Mouse (Mus musculus) MEL (cell line): ENCODE results near the gene Rab7b. TPM values are rescaled to one million over a fixed set of nuclear protein-coding genes. Genes with fewer than 3 reads are reported as not detected.

Experiments
- DNase-seq: peaks from one replicate; pipeline ENCODE4 v3.0.0; 2011; ENCODE audit warnings: low read depth, low spot score
- H3K27ac ChIP-seq: 2 replicates; pipeline ENCODE4 v1.5.1; 2012; ENCODE audit warnings: low read depth, mild to moderate bottlenecking, control low read depth, low read length, moderate library complexity; ENCODE audit not compliant: control insufficient read depth
- H3K27me3 ChIP-seq, 2 experiments: fragments of 150-350 bp in 1 of 2; sonication (generic) in 1 of 2; 2 replicates each; pipeline ENCODE4 v1.6.1; 2012; ENCODE audit warnings: low read length in 2 of 2, mild to moderate bottlenecking in 2 of 2, improper control_type of control experiment in 1 of 2, moderate library complexity in 1 of 2; ENCODE audit not compliant: insufficient read depth in 2 of 2, control insufficient read depth in 1 of 2
- H3K36me3 ChIP-seq, 2 experiments: 2 replicates each; pipeline ENCODE4 v1.6.1; 2012 to 2014; ENCODE audit warnings: low read length in 2 of 2, improper control_type of control experiment in 1 of 2, inconsistent platforms in 1 of 2, mild to moderate bottlenecking in 1 of 2; ENCODE audit not compliant: insufficient read depth in 2 of 2, control insufficient read depth in 1 of 2
- H3K4me1 ChIP-seq, 2 experiments: fragments of 150-350 bp in 1 of 2; sonication (generic) in 1 of 2; 2 replicates each; pipeline ENCODE4 v1.6.1; 2012; ENCODE audit warnings: low read length in 2 of 2, improper control_type of control experiment in 1 of 2, mild to moderate bottlenecking in 1 of 2; ENCODE audit not compliant: insufficient read depth in 2 of 2, control insufficient read depth in 1 of 2
- H3K4me3 ChIP-seq, 2 experiments: fragments of 150-350 bp in 1 of 2; sonication (generic) in 1 of 2; 2 replicates each; pipeline ENCODE4 v1.5.1; 2012; ENCODE audit warnings: low read depth in 2 of 2, low read length in 2 of 2, mild to moderate bottlenecking in 2 of 2, moderate library complexity in 2 of 2, control low read depth in 1 of 2, improper control_type of control experiment in 1 of 2; ENCODE audit not compliant: control insufficient read depth in 1 of 2, insufficient read depth in 1 of 2
- H3K79me2 ChIP-seq: 2 replicates; pipeline ENCODE4 v1.6.1; 2012; ENCODE audit warnings: mild to moderate bottlenecking, low read length, moderate library complexity; ENCODE audit not compliant: control insufficient read depth, poor library complexity, insufficient read depth
- H3K9ac ChIP-seq: 2 replicates; pipeline ENCODE4 v1.6.1; 2012; ENCODE audit warnings: low read depth, mild to moderate bottlenecking, control low read depth, low read length, moderate library complexity; ENCODE audit not compliant: control insufficient read depth, poor library complexity, severe bottlenecking
- H3K9me3 ChIP-seq: fragments of 150-350 bp; sonication (generic); replicated peaks from 2 replicates; pipeline ENCODE4 v1.6.1; 2012; ENCODE audit warnings: mild to moderate bottlenecking, low read length, improper control_type of control experiment, moderate library complexity; ENCODE audit not compliant: insufficient read depth
- CHD1 ChIP-seq: IDR thresholded peaks from 2 replicates; pipeline ENCODE4 v1.6.1; 2012; ENCODE audit warnings: low read depth, mild to moderate bottlenecking, inconsistent platforms, low read length, improper control_type of control experiment
- CHD2 ChIP-seq: IDR thresholded peaks from 2 replicates; pipeline ENCODE4 v1.6.1; 2011; ENCODE audit warnings: low read length, improper control_type of control experiment
- EP300 ChIP-seq, 2 experiments: IDR thresholded peaks; 2 replicates each; pipeline ENCODE4 v1.6.1; 2011; ENCODE audit warnings: improper control_type of control experiment in 2 of 2, low read length in 2 of 2, low read depth in 1 of 2, mild to moderate bottlenecking in 1 of 2
- GABPA ChIP-seq: IDR thresholded peaks from 2 replicates; pipeline ENCODE4 v1.6.1; 2012; ENCODE audit warnings: low read depth, mild to moderate bottlenecking, inconsistent platforms, low read length, improper control_type of control experiment, moderate library complexity
- GATA1 ChIP-seq: IDR thresholded peaks from 2 replicates; pipeline ENCODE4 v1.6.1; 2011; ENCODE audit warnings: low read depth, low read length, improper control_type of control experiment
- HCFC1 ChIP-seq: IDR thresholded peaks from 2 replicates; pipeline ENCODE4 v1.6.1; 2012; ENCODE audit warnings: low read depth, mild to moderate bottlenecking, inconsistent platforms, low read length, improper control_type of control experiment, moderate library complexity
- MYC ChIP-seq: IDR thresholded peaks from 2 replicates; pipeline ENCODE4 v1.6.1; 2011; ENCODE audit warnings: low read depth, mild to moderate bottlenecking, low read length, improper control_type of control experiment, moderate library complexity
- NRF1 ChIP-seq: IDR thresholded peaks from 2 replicates; pipeline ENCODE4 v1.6.1; 2014; ENCODE audit warnings: low read depth, mild to moderate bottlenecking, inconsistent platforms, low read length, improper control_type of control experiment, moderate library complexity; ENCODE audit not compliant: poor library complexity, insufficient read depth, severe bottlenecking
- POLR2AphosphoS2 ChIP-seq: IDR thresholded peaks from 2 replicates; pipeline ENCODE4 v1.6.1; 2011; ENCODE audit warnings: low read length, improper control_type of control experiment
- POLR2AphosphoS5 ChIP-seq: IDR thresholded peaks from 2 replicates; pipeline ENCODE4 v1.6.1; 2012; ENCODE audit warnings: low read depth, borderline replicate concordance, mild to moderate bottlenecking, inconsistent platforms, low read length, moderate library complexity, mixed read lengths
- SMC3 ChIP-seq: IDR thresholded peaks from 2 replicates; pipeline ENCODE4 v1.6.1; 2011; ENCODE audit warnings: low read depth, low read length, improper control_type of control experiment
- TAL1 ChIP-seq: IDR thresholded peaks from 2 replicates; pipeline ENCODE4 v1.6.1; 2012; ENCODE audit warnings: mild to moderate bottlenecking, inconsistent platforms, low read length, moderate library complexity, mixed read lengths
- ZC3H11A ChIP-seq: IDR thresholded peaks from 2 replicates; pipeline ENCODE4 v1.6.1; 2012; ENCODE audit warnings: low read depth, mild to moderate bottlenecking, inconsistent platforms, low read length, improper control_type of control experiment
- ZMIZ1 ChIP-seq: IDR thresholded peaks from 2 replicates; pipeline ENCODE4 v1.6.1; 2012; ENCODE audit warnings: low read depth, mild to moderate bottlenecking, inconsistent platforms, low read length, improper control_type of control experiment, moderate library complexity
- ZNF384 ChIP-seq: IDR thresholded peaks from 2 replicates; pipeline ENCODE4 v1.6.1; 2012; ENCODE audit warnings: low read depth, mild to moderate bottlenecking, inconsistent platforms, low read length, improper control_type of control experiment
- polyA plus RNA-seq, 2 experiments: library from polyadenylated mRNA; stranded (reverse) in 1 of 2; unstranded in 1 of 2; fragments of >175 nt in 1 of 2; fragments of >200 nt in 1 of 2; gene quantifications; 2 replicates each; pipeline versions ENCODE4 v1.2.1 to v1.2.4; 2012; ENCODE audit warnings: low replicate concordance in 2 of 2, low read depth in 1 of 2; ENCODE audit not compliant: insufficient read length in 2 of 2, insufficient read depth in 1 of 2, missing spikeins in 1 of 2
- total RNA-seq: library from RNA; depleted of rRNA; stranded (reverse); fragments of 300-350 nt; gene quantifications from 2 replicates; pipeline ENCODE4 v1.2.3, GENCODE M21; 2012

The Rab7b gene
- total and polyA plus RNA-seq, 3 experiments = 0.21 to 0.23 TPM; not detected in 1

GRCm38 (mm10) chr1:131739481-131740160 lies 51.1 kb downstream of the Rab7b start:
- H3K4me1 ChIP-seq = peaks cover 2 to 21% of the 10 kb centered on the region in 2 experiments; a peak in 3 of 4 replicates
- TF ChIP-seq HCFC1 (no peak), ZNF384 (no peak), POLR2AphosphoS5 (no peak), ZC3H11A (no peak)
- no peaks in the 10 kb centered on the region for H3K79me2 ChIP-seq
- no peak for DNase-seq
- H3K27me3 ChIP-seq = peaks cover 4 to 12% of the 10 kb centered on the region in 2 experiments; a peak in 3 of 4 replicates
- peaks cover 0 to 16% of the 10 kb centered on the region in 2 experiments; a peak in 2 of 4 replicates for H3K36me3 ChIP-seq
- H3K9me3 ChIP-seq = no peaks in the 10 kb centered on the region
- no peak overlapping the region for H3K27ac ChIP-seq
- H3K4me3 ChIP-seq = no peak overlapping the region
- H3K9ac ChIP-seq = no peak overlapping the region

- no peak within 1 kb of the TSS for H3K4me3 ChIP-seq
- no peak within 1 kb of the TSS for H3K27ac ChIP-seq
- H3K36me3 ChIP-seq = no peaks in the 10 kb centered on the region
- H3K27me3 ChIP-seq = peaks cover 7 to 11% of the 10 kb centered on the region in 2 experiments
- no peaks in the 10 kb centered on the region for H3K4me1 ChIP-seq
- DNase-seq = no peak
- no peak for TF ChIP-seq EP300 (IDR thresholded peaks at IDR 0.05; ENCODE audit: low read depth in 1 of 2, low read length in 2 of 2)
- no peak for TF ChIP-seq ZMIZ1
- TF ChIP-seq POLR2AphosphoS2 = no peak
- no peak for TF ChIP-seq NRF1
- no peaks in the 10 kb centered on the region for H3K79me2 ChIP-seq
- no peak within 1 kb of the TSS for H3K9ac ChIP-seq
- no peaks in the 10 kb centered on the region for H3K9me3 ChIP-seq
Measured at GRCm38 (mm10) chr1:131743868-131744464, 55.5 kb downstream of the Rab7b start, which contains the start of gene Slc26a9. Gene Slc26a9, plus strand, starts transcription at chr1:131744022.

GRCm38 (mm10) chr1:131745391-131745790 lies 56.9 kb downstream of the Rab7b start:
- H3K27me3 ChIP-seq = peaks cover 6 to 12% of the 10 kb centered on the region in 2 experiments
- TF ChIP-seq ZC3H11A (no peak), SMC3 (no peak), TAL1 (no peak), MYC (no peak), CHD2 (no peak), GATA1 (no peak), HCFC1 (no peak), NRF1 (no peak), CHD1 (no peak), GABPA (no peak)
- DNase-seq = no peak

More at GRCm38 (mm10) chr1:131745391-131745790, 56.9 kb downstream of the Rab7b start:
- no peak overlapping the region for H3K4me3 ChIP-seq
- H3K9me3 ChIP-seq = no peaks in the 10 kb centered on the region
- H3K27ac ChIP-seq = no peak overlapping the region
- H3K36me3 ChIP-seq = no peaks in the 10 kb centered on the region
- no peak overlapping the region for H3K9ac ChIP-seq
- H3K4me1 ChIP-seq = no peaks in the 10 kb centered on the region
- no peaks in the 10 kb centered on the region for H3K79me2 ChIP-seq
